Mouse (Mus musculus): ENCODE data around the gene Lrch4. TPM values are rescaled to one million over a fixed set of nuclear protein-coding genes. Genes with fewer than 3 reads are reported as not detected.

The Lrch4 gene
- polyA plus RNA-seq, 1 experiment from 2014 or later: 18.8 TPM

GRCm38 (mm10) chr5:137597625-137598024 lies 31.3 kb upstream of the Lrch4 start:
- Histone ChIP-seq H3K9ac (ENCODE audit: low read depth, low read length) (no peak overlapping the region), H3K36me3 (ENCODE audit: control insufficient read depth, insufficient read depth, low read length) (peaks cover 3% of the 10 kb centered on the region; the same call in 1 of the 2 replicates), H3K4me3 (ENCODE audit: low read depth, low read length) (no peak overlapping the region), H3K27me3 (ENCODE audit: control insufficient read depth, insufficient read depth, low read depth, low read length) (no peaks in the 10 kb centered on the region), H3K27ac (ENCODE audit: low read length) (no peak overlapping the region), H3K9me3 (replicated peaks; ENCODE audit: control insufficient read depth, low read length, poor library complexity, severe bottlenecking) (no peaks in the 10 kb centered on the region), H3K4me2 (ENCODE audit: low read length) (no peak overlapping the region), H3K4me1 (ENCODE audit: control insufficient read depth, insufficient read depth, low read length) (peaks cover 12% of the 10 kb centered on the region)
- 94% methylated on average over 6 of the region's 6 CpGs for WGBS
- no peak for ATAC-seq

GRCm38 (mm10) chr5:137598100-137598826 lies 30.7 kb upstream of the Lrch4 start:
- Histone ChIP-seq H3K9ac (ENCODE audit: low read depth, low read length) (no peak overlapping the region), H3K36me3 (ENCODE audit: control insufficient read depth, insufficient read depth, low read length) (peaks cover 3% of the 10 kb centered on the region; the same call in 1 of the 2 replicates), H3K27me3 (ENCODE audit: control insufficient read depth, insufficient read depth, low read depth, low read length) (no peaks in the 10 kb centered on the region), H3K9me3 (replicated peaks; ENCODE audit: control insufficient read depth, low read length, poor library complexity, severe bottlenecking) (no peaks in the 10 kb centered on the region), H3K4me3 (ENCODE audit: low read depth, low read length) (no peak overlapping the region), H3K27ac (ENCODE audit: low read length) (no peak overlapping the region), H3K4me2 (ENCODE audit: low read length) (no peak overlapping the region), H3K4me1 (ENCODE audit: control insufficient read depth, insufficient read depth, low read length) (peaks cover 12% of the 10 kb centered on the region)
- WGBS: 88% methylated on average over 2 of the region's 2 CpGs
- ATAC-seq: no peak

GRCm38 (mm10) chr5:137599600-137599999 lies 29.3 kb upstream of the Lrch4 start:
- H3K36me3 ChIP-seq (ENCODE audit: control insufficient read depth, insufficient read depth, low read length): peaks cover 3% of the 10 kb centered on the region; the same call in 1 of the 2 replicates
- no peak overlapping the region for H3K27ac ChIP-seq (ENCODE audit: low read length)
- H3K4me3 ChIP-seq (ENCODE audit: low read depth, low read length): peak overlapping the region; percentile 85
- peaks cover 12% of the 10 kb centered on the region for H3K4me1 ChIP-seq (ENCODE audit: control insufficient read depth, insufficient read depth, low read length)
- peak overlapping the region; percentile 98 for H3K9ac ChIP-seq (ENCODE audit: low read depth, low read length)
- H3K9me3 ChIP-seq (replicated peaks; ENCODE audit: control insufficient read depth, low read length, poor library complexity, severe bottlenecking): no peaks in the 10 kb centered on the region
- peak overlapping the region; percentile 99 for H3K4me2 ChIP-seq (ENCODE audit: low read length)
- H3K27me3 ChIP-seq (ENCODE audit: control insufficient read depth, insufficient read depth, low read depth, low read length): no peaks in the 10 kb centered on the region
- WGBS: 41% methylated on average over 9 of the region's 9 CpGs
- no peak for ATAC-seq

- H3K27me3 ChIP-seq (ENCODE audit: control insufficient read depth, insufficient read depth, low read depth, low read length): no peaks in the 10 kb centered on the region
- H3K9ac ChIP-seq (ENCODE audit: low read depth, low read length): peak overlapping the region; percentile 98
- no peak; the same call in none of the 2 replicates for ATAC-seq
- peak overlapping the region; percentile 80 for H3K27ac ChIP-seq (ENCODE audit: low read length)
- peak overlapping the region; percentile 85 for H3K4me3 ChIP-seq (ENCODE audit: low read depth, low read length)
- H3K9me3 ChIP-seq (replicated peaks; ENCODE audit: control insufficient read depth, low read length, poor library complexity, severe bottlenecking): no peaks in the 10 kb centered on the region
- WGBS: under 1% methylated on average over 19 of the region's 19 CpGs
- peak overlapping the region; percentile 99 for H3K4me2 ChIP-seq (ENCODE audit: low read length)
- peaks cover 3% of the 10 kb centered on the region; the same call in 1 of the 2 replicates for H3K36me3 ChIP-seq (ENCODE audit: control insufficient read depth, insufficient read depth, low read length)
- peaks cover 12% of the 10 kb centered on the region for H3K4me1 ChIP-seq (ENCODE audit: control insufficient read depth, insufficient read depth, low read length)
These were observed 28.7 kb upstream of the Lrch4 start for GRCm38 (mm10) chr5:137600281-137600618.

- Histone ChIP-seq H3K4me3 (ENCODE audit: low read depth, low read length) (peak within 1 kb of the TSS; percentile 85), H3K4me2 (ENCODE audit: low read length) (peak within 1 kb of the TSS; percentile 99), H3K9me3 (replicated peaks; ENCODE audit: control insufficient read depth, low read length, poor library complexity, severe bottlenecking) (no peaks in the 10 kb centered on the region), H3K27ac (ENCODE audit: low read length) (peak within 1 kb of the TSS; percentile 80), H3K27me3 (ENCODE audit: control insufficient read depth, insufficient read depth, low read depth, low read length) (no peaks in the 10 kb centered on the region), H3K9ac (ENCODE audit: low read depth, low read length) (peak within 1 kb of the TSS; percentile 98), H3K4me1 (ENCODE audit: control insufficient read depth, insufficient read depth, low read length) (peaks cover 12% of the 10 kb centered on the region), H3K36me3 (ENCODE audit: control insufficient read depth, insufficient read depth, low read length) (peaks cover 3% of the 10 kb centered on the region; the same call in 1 of the 2 replicates)
- ATAC-seq: peak; percentile 97
- under 1% methylated on average over 41 of the region's 41 CpGs for WGBS
These were observed 28.1 kb upstream of the Lrch4 start, which contains the start of gene Mospd3 for GRCm38 (mm10) chr5:137600619-137601364. Gene Mospd3 (minus strand): TSS chr5:137601058.

- no peak for ATAC-seq
- Histone ChIP-seq H3K27ac (ENCODE audit: low read length) (no peak overlapping the region), H3K4me3 (ENCODE audit: low read depth, low read length) (peak overlapping the region; percentile 85), H3K9me3 (replicated peaks; ENCODE audit: control insufficient read depth, low read length, poor library complexity, severe bottlenecking) (no peaks in the 10 kb centered on the region), H3K36me3 (ENCODE audit: control insufficient read depth, insufficient read depth, low read length) (peaks cover 3% of the 10 kb centered on the region; the same call in 1 of the 2 replicates), H3K4me1 (ENCODE audit: control insufficient read depth, insufficient read depth, low read length) (peaks cover 12% of the 10 kb centered on the region), H3K27me3 (ENCODE audit: control insufficient read depth, insufficient read depth, low read depth, low read length) (no peaks in the 10 kb centered on the region), H3K9ac (ENCODE audit: low read depth, low read length) (peak overlapping the region; percentile 54), H3K4me2 (ENCODE audit: low read length) (peak overlapping the region; percentile 84)
- under 1% methylated on average over 22 of the region's 22 CpGs for WGBS
These were observed 27.6 kb upstream of the Lrch4 start for GRCm38 (mm10) chr5:137601365-137601729.

GRCm38 (mm10) chr5:137607860-137608653 lies 20.9 kb upstream of the Lrch4 start:
- WGBS: 11% methylated on average over 26 of the region's 26 CpGs

GRCm38 (mm10) chr5:137608654-137609190 lies 20.2 kb upstream of the Lrch4 start:
- no peak for ATAC-seq
- H3K9ac ChIP-seq (ENCODE audit: low read depth, low read length): peak overlapping the region; percentile 1
- H3K36me3 ChIP-seq (ENCODE audit: control insufficient read depth, insufficient read depth, low read length): no peaks in the 10 kb centered on the region
- peaks cover 3% of the 10 kb centered on the region for H3K4me1 ChIP-seq (ENCODE audit: control insufficient read depth, insufficient read depth, low read length)
- no peak overlapping the region for H3K27ac ChIP-seq (ENCODE audit: low read length)
- peak overlapping the region; percentile 31 for H3K4me2 ChIP-seq (ENCODE audit: low read length)
- H3K4me3 ChIP-seq (ENCODE audit: low read depth, low read length): no peak overlapping the region
- 18% methylated on average over 23 of the region's 23 CpGs for WGBS
- H3K9me3 ChIP-seq (replicated peaks; ENCODE audit: control insufficient read depth, low read length, poor library complexity, severe bottlenecking): no peaks in the 10 kb centered on the region
- peaks cover 12% of the 10 kb centered on the region for H3K27me3 ChIP-seq (ENCODE audit: control insufficient read depth, insufficient read depth, low read depth, low read length)

More at GRCm38 (mm10) chr5:137607860-137608653, 20.9 kb upstream of the Lrch4 start:
- no peak for ATAC-seq
- Histone ChIP-seq H3K4me3 (ENCODE audit: low read depth, low read length) (0 out of 2 replicates have a peak overlapping the region, but pooled peaks have one; percentile 6), H3K36me3 (ENCODE audit: control insufficient read depth, insufficient read depth, low read length) (no peaks in the 10 kb centered on the region), H3K4me2 (ENCODE audit: low read length) (peak overlapping the region; percentile 31), H3K9ac (ENCODE audit: low read depth, low read length) (peak overlapping the region; percentile 1), H3K9me3 (replicated peaks; ENCODE audit: control insufficient read depth, low read length, poor library complexity, severe bottlenecking) (no peaks in the 10 kb centered on the region), H3K27ac (ENCODE audit: low read length) (no peak overlapping the region), H3K27me3 (ENCODE audit: control insufficient read depth, insufficient read depth, low read depth, low read length) (peaks cover 12% of the 10 kb centered on the region), H3K4me1 (ENCODE audit: control insufficient read depth, insufficient read depth, low read length) (peaks cover 3% of the 10 kb centered on the region)
